Comparison of ENCODE assay signal across 13 mouse cellular contexts in genomic region chr8:108926106-108926505, GRCm38 (mm10).
DNase-seq lines count a peak whose midpoint lies in the region; ATAC-seq lines count a peak whose summit lies in the region.
"Had no signal": no experiment of that assay in that cellular context is flagged by ENCODE, and none has a peak within 500 bp of the region (broad histone marks: within the 10 kb centered on the region; RNA-seq: fewer than 3 reads in every experiment).

No protein-coding gene starts in this region.

- H3K4me3 ChIP-seq in embryonic facial prominence, embryonic 14.5 days (ENCODE audit: low read depth, low read length), result no peak overlapping the region
- H3K4me3 ChIP-seq in embryonic facial prominence, embryonic 10.5 days, result no peak overlapping the region
- H3K4me3 ChIP-seq: erythroblast, embryonic 14.5 days; liver, embryonic 12.5 days had no signal

- H3K4me2 ChIP-seq in embryonic facial prominence, embryonic 14.5 days (ENCODE audit: low read depth, low read length), result no peak overlapping the region
- H3K4me2 ChIP-seq: liver, embryonic 12.5 days had no signal

- peak; percentile 58 for DNase-seq in embryonic facial prominence, embryonic 14.5 days (ENCODE audit: low spot score)
- no peak for DNase-seq in embryonic facial prominence, embryonic 10.5 days (ENCODE audit: low spot score)
- peak; percentile 65 for DNase-seq in lung, postnatal 10 days
- no peak for DNase-seq in lung, adult 18-20 months
- peak; percentile 55 to 70 for DNase-seq in gastrocnemius, postnatal 36 days
- peak; percentile 43 to 57 for DNase-seq in heart, postnatal 36 days
- DNase-seq in layer of hippocampus, postnatal 10 days (ENCODE audit: low spot score in 2 of 2), result no peak
- DNase-seq in thymus, adult 18-20 months, result no peak
- DNase-seq: B cell, adult 2 months; cerebellum, postnatal 14 days had no signal

- H3K27me3 ChIP-seq in embryonic facial prominence, embryonic 14.5 days (replicated peaks; ENCODE audit: control insufficient read depth, insufficient read depth, low read length), result no peaks in the 10 kb centered on the region
- no peaks in the 10 kb centered on the region for H3K27me3 ChIP-seq in embryonic facial prominence, embryonic 10.5 days (replicated peaks; ENCODE audit: low read depth, poor library complexity, severe bottlenecking)
- H3K27me3 ChIP-seq: liver, embryonic 12.5 days; Patski had no signal

- intact Hi-C loops in gastrocnemius, postnatal 36 days (cut with DNase I), result no loop called here
- intact Hi-C loops in heart, postnatal 36 days (cut with DNase I), result no loop called here

- peaks cover 5% of the 10 kb centered on the region; the same call in 1 of the 2 replicates for H3K4me1 ChIP-seq in embryonic facial prominence, embryonic 14.5 days (ENCODE audit: control insufficient read depth, insufficient read depth, low read length)
- H3K4me1 ChIP-seq in embryonic facial prominence, embryonic 10.5 days, result peaks cover 27% of the 10 kb centered on the region
- H3K4me1 ChIP-seq: liver, embryonic 12.5 days had no signal

- H3K27ac ChIP-seq in embryonic facial prominence, embryonic 14.5 days (replicated peaks; ENCODE audit: low read depth, low read length), result no peak overlapping the region; the same call in 1 of the 2 replicates
- no peak overlapping the region for H3K27ac ChIP-seq in embryonic facial prominence, embryonic 10.5 days (replicated peaks)
- H3K27ac ChIP-seq: liver, embryonic 12.5 days had no signal

- H3K9me3 ChIP-seq in embryonic facial prominence, embryonic 14.5 days (ENCODE audit: control insufficient read depth, low read length), result no peaks in the 10 kb centered on the region
- no peaks in the 10 kb centered on the region for H3K9me3 ChIP-seq in embryonic facial prominence, embryonic 10.5 days
- H3K9me3 ChIP-seq: liver, embryonic 12.5 days had no signal

- no peak overlapping the region for H3K9ac ChIP-seq in embryonic facial prominence, embryonic 14.5 days (ENCODE audit: low read depth, low read length)
- H3K9ac ChIP-seq: liver, embryonic 12.5 days had no signal

- ATAC-seq in embryonic facial prominence, embryonic 14.5 days (ENCODE audit: low read depth), result no peak
- ATAC-seq: liver, embryonic 12.5 days; Patski had no signal

- 67% methylated on average over 11 of the region's 11 CpGs for WGBS in embryonic facial prominence, embryonic 14.5 days
- 90% methylated on average over 11 of the region's 11 CpGs for WGBS in embryonic facial prominence, embryonic 10.5 days

- H3K36me3 ChIP-seq in embryonic facial prominence, embryonic 14.5 days (ENCODE audit: control insufficient read depth, insufficient read depth, low read length), result no peaks in the 10 kb centered on the region
- H3K36me3 ChIP-seq in embryonic facial prominence, embryonic 10.5 days (replicated peaks), result peaks cover 23% of the 10 kb centered on the region
- H3K36me3 ChIP-seq: liver, embryonic 12.5 days had no signal

Comparison
In these comparisons a context has a peak if more than half of its experiments do, and no peak if none do; other contexts are left out.
1. DNase-seq: peak in embryonic facial prominence, embryonic 14.5 days (single experiment), lung, postnatal 10 days (single experiment), gastrocnemius, postnatal 36 days (2 of 2) and heart, postnatal 36 days (2 of 2); none in embryonic facial prominence, embryonic 10.5 days (single experiment), lung, adult 18-20 months (0 of 2), layer of hippocampus, postnatal 10 days (0 of 2) and thymus, adult 18-20 months (0 of 2).